Mouse (Mus musculus): ENCODE data around the gene Serpinb3a.
"Not testable (repeated sequence)": the region's sequence is repeated elsewhere in the genome, so short reads cannot be mapped to it uniquely, and the experiment has no call there.

The Serpinb3a gene

DNA sequence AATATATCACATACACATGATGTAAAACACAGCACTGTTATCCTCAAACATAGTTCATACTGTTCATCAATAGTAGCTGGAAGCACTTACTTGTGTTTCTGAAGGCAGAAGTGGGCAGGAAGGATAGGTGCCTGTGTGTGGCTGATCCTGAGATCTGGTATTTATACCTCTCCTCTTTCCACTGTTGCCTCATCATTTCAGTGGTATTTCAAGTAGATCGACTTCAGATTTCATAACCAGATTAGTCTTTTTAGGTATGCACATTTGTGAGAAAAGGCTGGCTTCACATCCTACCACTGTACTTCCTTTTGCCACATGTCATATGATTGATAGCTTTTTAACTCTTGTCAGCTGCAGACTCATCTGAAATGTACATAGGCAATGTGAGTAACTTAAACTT is at the start of gene Serpinb3a:
Gene Serpinb3a, minus strand, starts transcription at position 101 of the 400 bp plus-strand sequence.
- no peak for DNase-seq (ENCODE audit: low read depth, low spot score)

DNA sequence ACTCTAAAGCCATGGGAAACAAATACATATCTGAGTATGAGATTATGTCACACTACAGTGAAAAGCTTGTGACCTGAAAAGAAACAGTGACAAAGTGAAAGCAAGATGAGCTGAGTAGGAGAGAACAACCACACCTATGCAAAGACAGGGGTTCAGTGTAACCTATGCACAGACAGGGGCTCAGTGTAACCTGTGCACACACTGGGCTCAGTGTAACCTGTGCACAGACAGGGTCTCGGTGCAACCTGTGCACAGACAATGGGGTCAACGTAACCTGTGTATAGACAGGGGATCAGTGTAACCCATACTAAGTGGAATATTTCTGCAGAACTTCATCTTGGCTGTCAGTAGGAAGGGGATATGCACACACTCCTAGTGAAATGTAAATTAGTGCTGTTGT is 46.3 kb upstream of the Serpinb3a start:
- no peak for DNase-seq (ENCODE audit: low read depth, low spot score)

DNA sequence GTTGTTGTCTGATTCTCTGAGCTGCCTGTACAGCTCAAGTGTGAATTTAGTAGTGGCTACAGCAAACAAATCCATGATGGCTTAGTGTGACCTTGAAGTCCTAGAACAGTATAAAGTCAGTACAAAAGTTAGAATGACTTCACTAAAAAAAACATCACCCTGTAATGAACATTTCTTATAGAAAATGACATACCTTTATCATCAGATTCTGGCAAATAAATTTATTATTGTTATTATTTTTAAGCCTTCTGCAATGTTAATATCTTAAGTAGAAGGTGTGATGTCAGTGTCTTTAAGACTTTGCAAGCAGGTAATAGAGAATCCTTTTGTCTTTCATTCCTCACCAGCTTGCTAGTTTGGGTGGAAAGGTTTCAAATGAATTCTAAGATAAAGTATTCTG is 31.3 kb upstream of the Serpinb3a start, which contains the start of gene Serpinb3d:
Gene Serpinb3d, minus strand, starts transcription at position 101 of the 400 bp plus-strand sequence.
- DNase-seq (ENCODE audit: low read depth, low spot score), result no peak

DNA sequence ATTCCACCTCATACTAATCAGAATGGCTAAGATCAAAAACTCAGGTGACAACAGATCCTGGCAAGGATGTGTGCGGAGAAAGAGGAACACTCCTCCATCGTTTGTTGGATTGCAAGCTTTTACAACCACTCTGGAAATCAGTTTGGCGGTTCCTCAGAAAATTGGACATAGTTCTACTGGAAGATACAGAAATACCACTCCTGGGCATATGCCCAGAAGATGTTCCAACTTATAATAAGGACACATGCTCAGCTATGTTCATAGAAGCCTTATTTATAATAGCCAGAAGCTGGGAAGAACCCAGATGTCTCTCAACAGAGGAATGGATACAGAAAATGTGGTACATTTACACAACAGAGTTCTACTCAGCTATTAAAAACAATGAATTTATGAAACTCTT is 17.9 kb downstream of the Serpinb3a start:
- not testable (repeated sequence) for DNase-seq (ENCODE audit: low read depth, low spot score)

DNA sequence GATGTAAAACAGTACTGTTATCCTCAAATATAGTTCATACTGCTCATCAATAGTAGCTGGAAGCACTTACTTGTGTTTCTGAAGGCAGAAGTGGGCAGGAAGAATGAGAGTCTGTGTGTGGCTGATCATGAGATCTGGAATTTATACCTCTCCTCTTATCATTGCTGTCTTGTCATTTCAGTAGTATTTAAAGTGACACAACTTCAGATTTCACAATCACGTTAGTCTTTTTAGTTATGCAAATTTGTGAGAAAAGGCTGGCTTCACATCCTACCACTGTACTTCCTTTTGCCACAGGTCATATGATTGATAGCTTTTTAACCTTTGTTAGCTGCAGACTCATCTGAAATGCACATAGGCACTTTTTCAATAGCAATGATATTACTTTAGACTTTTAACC is 26.2 kb downstream of the Serpinb3a start:
- no peak for DNase-seq (ENCODE audit: low read depth, low spot score)

DNA sequence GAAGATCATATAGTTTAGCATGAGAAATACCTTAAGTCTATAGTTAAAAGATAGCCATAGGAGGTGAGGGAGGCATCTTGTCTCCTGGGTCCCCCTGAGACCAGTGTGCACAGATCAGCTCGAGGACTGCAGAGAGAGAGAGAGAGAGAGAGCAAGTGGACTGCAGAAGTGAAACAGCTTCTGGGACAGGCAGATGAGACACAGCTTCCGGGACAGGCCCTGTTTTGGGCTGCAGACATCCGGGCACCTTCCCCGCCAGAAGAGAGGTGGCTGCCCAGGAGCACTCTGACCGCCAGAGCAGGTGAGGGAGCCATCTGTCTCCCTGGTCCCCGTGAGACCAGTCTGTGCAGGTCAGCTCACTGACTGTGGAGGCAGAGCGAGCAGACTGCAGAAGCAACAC is 36.9 kb downstream of the Serpinb3a start:
- no peak for DNase-seq (ENCODE audit: low read depth, low spot score)

DNA sequence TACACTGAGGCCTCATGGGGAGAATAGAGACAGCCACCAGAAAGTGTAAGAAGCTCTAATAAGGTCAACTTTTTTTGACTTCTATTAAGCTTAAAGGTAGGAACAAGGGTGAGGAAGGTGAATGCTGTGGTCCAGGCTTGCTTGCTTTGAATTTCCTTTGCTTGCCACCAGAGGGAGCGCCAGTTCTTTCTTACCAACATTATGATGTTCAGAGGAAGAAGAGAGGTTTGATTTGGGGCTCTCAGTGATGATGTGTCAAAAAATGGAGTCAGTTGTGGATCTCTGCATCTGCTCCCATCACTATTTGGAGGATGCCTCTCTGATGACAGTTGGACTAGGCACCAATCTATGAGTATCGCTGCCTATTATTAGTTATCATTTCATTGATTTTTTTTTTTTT is 37.6 kb downstream of the Serpinb3a start:
- DNase-seq (ENCODE audit: low read depth, low spot score), result no peak

DNA sequence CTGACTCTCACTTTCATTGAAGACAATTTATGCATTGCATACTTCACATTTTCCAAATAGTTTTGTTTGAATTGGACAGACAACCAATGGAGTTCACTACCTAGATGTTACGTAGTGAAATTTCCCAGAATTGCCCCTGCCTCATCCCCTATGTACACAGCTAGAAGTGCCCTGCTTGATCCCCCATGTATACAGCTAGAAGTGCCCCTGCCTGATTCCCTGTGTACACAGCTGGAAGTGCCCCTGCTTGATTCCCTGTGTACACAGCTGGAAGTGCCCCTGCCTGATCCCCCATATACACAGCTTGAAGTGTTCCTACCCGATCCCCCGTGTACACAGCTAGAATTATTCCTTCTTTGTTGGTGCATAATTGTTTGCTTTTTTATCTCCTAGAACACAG is 45.8 kb downstream of the Serpinb3a start:
- DNase-seq (ENCODE audit: low read depth, low spot score), result no peak

DNA sequence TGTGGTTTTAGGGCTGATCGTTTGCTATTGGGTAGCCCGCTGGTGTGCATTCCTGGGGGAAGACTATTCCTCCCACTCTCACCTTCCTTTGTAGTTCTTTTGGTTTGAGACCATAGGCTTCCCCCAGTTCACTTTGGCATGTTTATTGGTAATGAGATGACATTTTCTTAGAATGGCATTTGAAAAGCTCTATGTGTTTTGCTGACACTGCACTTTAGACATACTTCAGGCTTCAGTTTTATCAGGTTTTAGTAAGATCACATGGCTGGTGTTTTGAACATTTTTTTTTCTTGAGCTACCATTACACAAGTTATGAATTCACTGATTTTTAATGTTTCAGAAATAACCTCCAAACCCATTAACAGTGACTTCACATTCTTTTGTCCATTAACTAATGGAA is 50.3 kb downstream of the Serpinb3a start:
- no peak for DNase-seq (ENCODE audit: low read depth, low spot score)

DNA sequence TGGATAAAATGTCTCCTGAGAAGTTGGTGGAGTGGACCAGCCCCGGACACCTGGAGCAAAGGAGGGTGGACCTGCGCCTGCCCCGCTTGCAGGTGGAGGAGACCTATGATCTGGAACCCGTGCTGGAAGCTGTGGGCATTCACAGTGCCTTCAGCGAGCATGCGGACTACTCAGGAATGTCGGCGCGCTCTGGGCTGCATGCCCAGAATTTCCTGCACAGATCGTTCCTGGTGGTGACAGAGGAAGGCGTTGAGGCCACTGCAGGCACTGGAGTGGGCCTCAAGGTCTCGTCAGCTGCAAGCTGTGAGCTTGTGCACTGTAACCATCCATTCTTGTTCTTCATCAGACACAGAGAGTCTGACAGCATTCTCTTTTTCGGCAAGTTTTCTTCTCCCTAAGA is 51.7 kb downstream of the Serpinb3a start:
- DNase-seq (ENCODE audit: low read depth, low spot score), result no peak

Measured in brain, embryonic 18.5 days (tissue).